Mouse (Mus musculus) liver, embryonic 11.5 days (tissue): ENCODE results near the gene Dlec1. TPM values are rescaled to one million over a fixed set of nuclear protein-coding genes. Genes with fewer than 3 reads are reported as not detected.

ENCODE experiments used
- ATAC-seq: fragments of 200-750 bp; cut with Nextera tagmentation; replicated peaks from 2 replicates; pipeline ENCODE4 v1.8.0; 2017; ENCODE audit warnings: moderate number of reproducible peaks, mild to moderate bottlenecking, moderate TSS enrichment, moderate library complexity; ENCODE audit not compliant: low FRiP score
- DNase-seq: peaks from one replicate; pipeline ENCODE4 v3.0.0-alpha.2; 2017; ENCODE audit warnings: low spot score
- H3K27ac ChIP-seq: fragments of 300-500 bp; sonication (generic); 2 replicates; pipeline ENCODE4 v1.5.1; 2014; ENCODE audit warnings: mild to moderate bottlenecking, low read depth, low read length, control low read depth
- H3K27me3 ChIP-seq: fragments of 300-500 bp; sonication (generic); replicated peaks from 2 replicates; pipeline ENCODE4 v1.6.1; 2014; ENCODE audit warnings: low read length, mixed read lengths; ENCODE audit not compliant: control insufficient read depth, insufficient read depth
- H3K36me3 ChIP-seq: fragments of 300-500 bp; sonication (generic); 2 replicates; pipeline ENCODE4 v1.6.1; 2014; ENCODE audit warnings: mild to moderate bottlenecking, low read length, moderate library complexity, mixed read lengths; ENCODE audit not compliant: control insufficient read depth, insufficient read depth
- H3K4me1 ChIP-seq: fragments of 300-500 bp; sonication (generic); replicated peaks from 2 replicates; pipeline ENCODE4 v1.6.1; 2014; ENCODE audit warnings: low read length, mixed read lengths; ENCODE audit not compliant: control insufficient read depth, insufficient read depth
- H3K4me2 ChIP-seq: fragments of 300-500 bp; sonication (generic); 2 replicates; pipeline ENCODE4 v1.6.1; 2014; ENCODE audit warnings: mild to moderate bottlenecking, control low read depth, moderate library complexity
- H3K4me3 ChIP-seq: fragments of 300-500 bp; sonication (generic); 2 replicates; pipeline ENCODE4 v1.5.1; 2014; ENCODE audit warnings: low read depth, low read length, control low read depth
- H3K9ac ChIP-seq: fragments of 300-500 bp; sonication (generic); 2 replicates; pipeline ENCODE4 v1.6.1; 2014; ENCODE audit warnings: low read depth, low read length, control low read depth
- H3K9me3 ChIP-seq: fragments of 300-500 bp; sonication (generic); 2 replicates; pipeline ENCODE4 v1.6.1; 2016; ENCODE audit warnings: low read length, inconsistent platforms, mixed read lengths; ENCODE audit not compliant: control insufficient read depth
- WGBS: fragments of 180-500 bp; shearing (Covaris S2); extraction: QIAGEN DNeasy Blood & Tissue Kit; methylation state at CpG from one replicate; pipeline ENCODE4 v1.1.7; 2014; 5-methylcytosine and 5-hydroxymethylcytosine counted together
- polyA plus RNA-seq: library from polyadenylated mRNA; unstranded; fragments of >200 nt; fragmentation: Nextera tagmentation; extraction: Ambion mirVana; gene quantifications from 2 replicates; pipeline ENCODE4 v1.2.1, GENCODE M21; 2014

Dlec1 gene
- polyA plus RNA-seq, 1 experiment from 2014 or later: 0.34 TPM

DNA sequence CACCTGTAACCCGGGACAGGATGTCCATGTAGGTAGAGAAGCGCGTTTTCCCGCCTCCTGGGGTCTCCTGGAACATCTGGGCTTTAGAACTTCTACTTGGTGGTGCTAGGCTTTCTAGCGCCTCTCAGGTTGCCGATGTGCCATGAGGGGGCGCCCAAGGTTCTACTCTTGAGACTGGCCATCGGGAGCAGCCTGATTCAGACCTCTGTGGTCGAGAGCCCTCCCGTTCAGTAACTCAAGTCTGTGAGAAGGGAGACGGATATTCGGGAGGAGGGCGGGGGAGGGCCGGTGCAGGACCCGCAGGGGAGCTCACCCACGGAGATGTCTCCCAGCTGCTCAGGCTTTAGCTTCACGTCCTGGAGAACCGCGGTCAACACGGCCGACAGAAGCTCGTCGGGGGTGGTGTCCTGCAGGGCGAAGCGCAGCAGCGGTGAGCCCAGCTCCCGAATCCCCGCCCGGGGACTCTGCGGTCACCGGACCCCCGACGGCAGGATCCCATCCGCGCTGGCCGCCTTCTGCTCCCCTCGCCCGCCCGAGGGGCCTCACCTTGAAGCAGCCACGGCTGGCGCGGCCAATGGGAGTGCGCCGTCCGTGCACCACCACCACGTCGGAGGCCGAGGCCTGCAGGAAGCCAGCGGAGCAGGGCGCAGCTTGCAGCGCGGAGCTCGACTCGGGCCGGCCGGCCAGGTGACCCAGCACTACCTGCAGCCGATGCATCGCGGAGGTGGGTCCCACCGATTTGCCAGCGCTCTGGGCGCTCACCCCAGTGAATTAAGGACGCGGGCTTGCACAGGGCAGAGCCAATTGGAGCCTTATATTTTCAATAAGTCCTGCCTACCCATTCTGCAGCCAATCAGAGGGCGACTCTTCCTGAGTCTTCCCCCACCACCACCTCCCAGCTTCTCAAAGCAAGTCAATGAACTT lies 54.3 kb downstream of the Dlec1 start, which contains the start of gene Acaa1b:
TSS of gene Acaa1b (minus strand) at position 816 of the 924 bp plus-strand sequence.
- H3K27ac ChIP-seq: no peak within 1 kb of the TSS
- H3K4me2 ChIP-seq: peak within 1 kb of the TSS; percentile 66
- H3K4me3 ChIP-seq: peak within 1 kb of the TSS; percentile 44
- 2% methylated on average over 65 of the region's 65 CpGs for WGBS
- no peaks in the 10 kb centered on the region for H3K4me1 ChIP-seq
- DNase-seq: peak; percentile 68
- H3K9ac ChIP-seq: no peak within 1 kb of the TSS
- peak; percentile 72 for ATAC-seq
- H3K36me3 ChIP-seq: no peaks in the 10 kb centered on the region
- no peaks in the 10 kb centered on the region for H3K9me3 ChIP-seq
- H3K27me3 ChIP-seq: peaks cover 22% of the 10 kb centered on the region

DNA sequence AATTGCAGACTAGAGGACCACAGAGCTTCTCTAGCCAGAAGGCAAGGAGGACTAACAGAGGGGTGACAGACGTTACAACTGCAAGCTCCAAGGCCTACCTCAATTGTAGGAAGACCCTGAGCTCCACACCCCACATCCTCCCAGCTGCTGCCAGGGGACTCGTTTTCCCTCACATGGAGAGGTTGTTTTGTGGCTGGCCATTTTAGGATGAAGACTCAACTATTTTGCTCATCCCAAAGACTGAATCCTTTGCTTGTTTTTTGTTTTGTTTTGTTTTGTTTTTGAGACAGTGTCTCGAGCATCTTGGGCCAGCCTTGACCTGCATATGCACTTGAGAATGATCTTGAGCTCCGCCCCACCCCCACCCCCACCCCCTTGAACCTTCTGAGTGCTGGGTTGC lies 56.6 kb downstream of the Dlec1 start, which contains the start of gene Gm47289:
TSS of gene Gm47289 (plus strand) at position 301 of the 400 bp plus-strand sequence.
- Histone ChIP-seq H3K27me3 (peaks cover 22% of the 10 kb centered on the region), H3K36me3 (no peaks in the 10 kb centered on the region), H3K9ac (no peak within 1 kb of the TSS), H3K4me1 (no peaks in the 10 kb centered on the region), H3K9me3 (no peaks in the 10 kb centered on the region), H3K27ac (no peak within 1 kb of the TSS), H3K4me2 (no peak within 1 kb of the TSS), H3K4me3 (no peak within 1 kb of the TSS)
- ATAC-seq (no peak), DNase-seq (no peak)
- WGBS: 41% methylated on average over 4 of the region's 4 CpGs

DNA sequence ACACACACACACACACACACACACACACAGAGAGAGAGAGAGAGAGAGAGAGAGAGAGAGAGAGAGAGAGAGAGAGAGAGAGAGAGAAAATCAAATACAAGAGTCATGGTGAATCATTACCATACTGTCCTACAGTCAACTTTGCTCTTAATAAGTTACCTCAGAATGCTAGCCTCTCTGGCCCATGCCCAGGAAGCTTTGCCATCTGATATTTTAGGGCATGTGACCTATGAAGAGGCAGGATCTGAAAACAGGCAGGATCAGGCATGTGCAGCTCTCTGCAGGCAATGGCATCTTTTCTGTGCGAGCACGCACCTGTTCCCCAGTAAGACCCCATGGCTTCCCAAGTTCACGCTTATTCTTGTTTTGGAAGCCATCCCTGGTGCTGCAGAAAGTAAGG lies 58.4 kb downstream of the Dlec1 start:
- WGBS: 91% methylated on average over 3 of the region's 3 CpGs
- no peak for ATAC-seq
- Histone ChIP-seq H3K36me3 (no peaks in the 10 kb centered on the region), H3K9me3 (no peaks in the 10 kb centered on the region), H3K27me3 (peaks cover 18% of the 10 kb centered on the region), H3K27ac (no peak overlapping the region), H3K4me2 (no peak overlapping the region), H3K4me1 (no peaks in the 10 kb centered on the region), H3K4me3 (no peak overlapping the region), H3K9ac (no peak overlapping the region)
- no peak for DNase-seq

DNA sequence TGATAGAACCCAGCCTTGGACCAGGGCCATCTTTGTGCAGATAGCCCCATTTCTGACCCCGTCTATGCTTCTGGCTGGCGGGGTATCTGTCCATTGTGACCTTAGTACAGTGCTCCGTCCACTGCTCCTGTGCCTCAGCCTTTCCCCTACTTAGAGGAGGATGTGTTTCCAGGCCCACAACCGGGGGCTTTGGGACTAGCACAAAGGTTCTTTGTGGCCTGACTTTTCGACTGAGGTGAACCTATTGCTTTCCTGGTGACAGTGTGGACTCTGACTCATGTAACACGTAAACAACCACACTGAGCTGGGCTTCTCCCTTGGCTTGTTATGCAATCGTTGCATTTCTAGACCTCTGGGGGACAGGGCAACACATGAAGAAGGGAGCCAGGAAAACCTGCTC lies 62.5 kb downstream of the Dlec1 start:
- no peak overlapping the region for H3K4me2 ChIP-seq
- no peaks in the 10 kb centered on the region for H3K36me3 ChIP-seq
- no peaks in the 10 kb centered on the region for H3K4me1 ChIP-seq
- no peak overlapping the region for H3K9ac ChIP-seq
- no peak for DNase-seq
- H3K27me3 ChIP-seq: no peaks in the 10 kb centered on the region
- no peak overlapping the region for H3K27ac ChIP-seq
- 80% methylated on average over 7 of the region's 7 CpGs for WGBS
- no peak overlapping the region for H3K4me3 ChIP-seq
- H3K9me3 ChIP-seq: no peaks in the 10 kb centered on the region
- ATAC-seq: no peak

DNA sequence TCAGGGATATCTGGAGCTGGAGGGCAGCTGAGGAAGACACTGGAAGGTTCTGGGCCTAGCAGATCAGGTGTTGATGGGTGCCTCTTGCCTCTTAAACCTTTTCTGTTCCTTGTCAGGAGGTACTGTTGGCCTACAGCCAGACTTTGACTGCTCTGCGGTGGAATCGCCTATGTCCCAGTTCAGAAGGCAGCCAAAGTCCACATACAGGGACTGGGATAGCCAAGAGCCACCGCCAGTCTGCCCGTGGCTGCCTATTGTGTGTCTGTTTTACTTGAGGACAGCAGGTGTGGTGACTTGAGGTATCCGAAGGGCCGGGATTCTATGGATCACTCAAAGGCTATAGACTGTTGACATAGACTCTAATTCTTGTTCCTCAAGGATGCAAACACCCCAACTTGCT lies 63.3 kb downstream of the Dlec1 start:
- no peak for ATAC-seq
- DNase-seq: no peak

DNA sequence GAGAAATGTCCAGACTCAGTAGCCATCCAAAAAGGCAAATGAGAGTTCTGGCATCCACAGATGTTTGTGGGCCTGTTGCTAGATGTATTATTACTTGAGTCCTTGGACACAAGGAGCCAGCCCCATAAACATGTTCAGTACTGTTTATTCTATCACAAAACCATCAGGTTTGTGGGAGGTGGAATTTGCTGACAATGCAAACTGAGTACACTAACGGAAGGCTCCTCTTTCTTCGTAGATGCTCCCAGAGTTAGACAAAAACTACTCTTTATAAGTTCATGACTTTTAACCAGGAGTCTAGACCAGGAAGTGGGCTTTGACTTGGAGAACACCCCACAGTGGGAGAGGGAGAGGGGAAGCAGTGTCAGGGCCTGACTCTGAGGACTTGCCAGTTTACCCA lies 65.3 kb downstream of the Dlec1 start:
- Histone ChIP-seq H3K4me2 (no peak overlapping the region), H3K9ac (no peak overlapping the region), H3K27me3 (no peaks in the 10 kb centered on the region), H3K4me3 (no peak overlapping the region), H3K4me1 (no peaks in the 10 kb centered on the region), H3K27ac (no peak overlapping the region), H3K9me3 (no peaks in the 10 kb centered on the region), H3K36me3 (no peaks in the 10 kb centered on the region)
- DNase-seq: no peak
- 88% methylated on average over 2 of the region's 2 CpGs for WGBS
- no peak for ATAC-seq

More for the DNA sequence above, 63.3 kb downstream of the Dlec1 start:
- H3K4me2 ChIP-seq: no peak overlapping the region
- H3K4me1 ChIP-seq: no peaks in the 10 kb centered on the region
- no peak overlapping the region for H3K27ac ChIP-seq
- no peaks in the 10 kb centered on the region for H3K27me3 ChIP-seq
- 85% methylated on average over 6 of the region's 6 CpGs for WGBS
- no peaks in the 10 kb centered on the region for H3K9me3 ChIP-seq
- H3K9ac ChIP-seq: no peak overlapping the region
- H3K4me3 ChIP-seq: no peak overlapping the region
- H3K36me3 ChIP-seq: no peaks in the 10 kb centered on the region

DNA sequence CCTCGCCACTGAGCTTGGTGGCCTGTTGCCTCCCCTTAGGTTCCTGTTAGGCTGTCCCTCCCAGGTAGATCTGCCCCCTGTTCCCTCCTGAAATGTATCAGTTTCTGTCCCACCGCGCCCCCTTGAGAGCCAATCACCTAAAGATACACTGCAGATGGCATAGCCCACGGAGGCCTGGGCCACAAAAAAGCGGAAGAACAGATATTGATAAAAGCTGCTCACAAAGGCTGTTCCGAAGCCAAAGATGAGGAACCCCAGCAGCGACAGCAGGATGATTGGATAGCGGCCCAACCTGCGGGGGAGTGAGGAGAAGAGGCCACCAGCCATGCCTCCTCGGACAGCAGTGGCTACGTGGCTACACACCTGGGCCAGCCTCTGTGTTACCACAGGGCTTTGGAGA lies 77.0 kb downstream of the Dlec1 start:
- WGBS: 81% methylated on average over 11 of the region's 11 CpGs
- DNase-seq (no peak), ATAC-seq (no peak)
- Histone ChIP-seq H3K27me3 (no peaks in the 10 kb centered on the region), H3K9me3 (no peaks in the 10 kb centered on the region), H3K36me3 (no peaks in the 10 kb centered on the region), H3K4me3 (no peak overlapping the region), H3K4me1 (no peaks in the 10 kb centered on the region), H3K9ac (no peak overlapping the region), H3K27ac (no peak overlapping the region), H3K4me2 (no peak overlapping the region)

DNA sequence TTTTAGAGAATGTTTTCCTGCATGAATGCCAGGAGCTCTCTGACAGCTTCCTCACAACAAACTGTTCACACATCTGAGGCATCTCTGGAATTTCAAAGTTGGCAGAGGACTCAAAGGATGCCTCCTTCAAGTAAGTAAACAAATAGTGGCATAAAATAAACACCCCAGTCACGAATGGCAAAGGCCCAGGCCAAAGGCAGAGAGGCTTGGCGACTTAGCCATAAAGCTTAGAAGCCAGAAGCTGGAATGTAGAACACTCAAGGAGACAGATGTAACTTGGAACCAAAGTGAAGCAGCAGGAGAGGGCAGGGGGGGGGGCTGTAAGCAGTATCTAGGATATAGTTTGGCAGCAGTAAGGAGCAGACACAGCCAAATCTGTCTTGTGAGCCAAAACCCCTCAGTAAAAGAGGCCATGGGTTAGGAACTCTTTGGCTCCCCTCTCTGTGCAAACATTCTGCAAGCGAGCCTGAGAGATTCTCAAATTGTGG lies 79.0 kb downstream of the Dlec1 start:
- H3K27ac ChIP-seq: no peak overlapping the region
- no peak overlapping the region for H3K9ac ChIP-seq
- 39% methylated on average over 3 of the region's 3 CpGs for WGBS
- H3K4me1 ChIP-seq: no peaks in the 10 kb centered on the region
- DNase-seq (no peak), ATAC-seq (no peak)
- H3K27me3 ChIP-seq: no peaks in the 10 kb centered on the region
- H3K9me3 ChIP-seq: no peaks in the 10 kb centered on the region
- H3K4me3 ChIP-seq: no peak overlapping the region
- H3K4me2 ChIP-seq: no peak overlapping the region
- H3K36me3 ChIP-seq: no peaks in the 10 kb centered on the region
